Mouse (Mus musculus) thymus, postnatal 36 days (tissue): ENCODE measurements around the gene Fam129b.
"Not testable (repeated sequence)": the region's sequence is repeated elsewhere in the genome, so short reads cannot be mapped to it uniquely, and the experiment has no call there.

ENCODE experiments used
- DNase-seq, 2 experiments: peaks; one replicate each; pipeline ENCODE4 v3.0.0; 2022; ENCODE audit warnings: mixed read lengths in 2 of 2

Gene Fam129b

DNA sequence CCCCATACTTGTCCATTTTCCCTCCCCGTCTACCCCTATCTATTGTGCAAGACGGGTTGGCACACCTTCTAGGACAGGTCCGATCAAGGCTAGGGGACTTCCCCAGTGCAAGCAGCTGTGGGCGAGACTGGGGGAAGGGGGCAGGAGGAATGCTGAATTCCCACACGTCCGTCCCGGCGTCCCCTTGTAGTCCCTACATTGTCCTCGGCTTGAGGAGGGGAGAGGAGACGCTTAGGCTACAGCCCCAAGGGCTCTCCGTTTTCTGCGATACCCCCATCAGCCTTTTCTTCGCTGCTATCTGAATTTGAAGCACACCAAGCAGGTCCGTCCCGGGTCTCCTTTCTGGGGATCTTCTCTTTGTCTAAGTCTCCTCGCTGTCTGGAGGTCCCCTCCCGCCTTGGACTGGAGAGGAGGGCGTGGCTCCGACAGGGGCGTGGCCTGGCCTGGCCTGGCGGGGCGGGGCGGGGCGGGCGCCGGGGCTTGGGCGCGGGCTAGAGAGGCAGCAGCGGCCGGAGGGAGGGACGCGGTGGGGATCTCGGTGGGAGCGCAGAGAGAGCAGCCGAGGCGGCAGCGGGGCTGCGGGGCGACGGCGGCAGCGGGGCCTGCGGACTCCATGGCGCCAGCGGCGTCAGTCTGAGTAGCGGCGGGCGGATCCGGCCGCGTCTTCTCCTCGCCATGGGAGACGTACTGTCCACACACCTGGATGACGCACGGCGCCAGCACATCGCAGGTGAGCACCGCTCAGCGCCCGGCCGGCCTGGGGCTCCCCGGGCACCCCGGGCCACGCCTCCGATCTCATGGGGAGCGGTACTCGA, at the start of gene Fam129b:
Fam129b (plus strand) TSS at position 440 of the 815 bp plus-strand sequence.
- DNase-seq = peak; percentile 67 to 70

DNA sequence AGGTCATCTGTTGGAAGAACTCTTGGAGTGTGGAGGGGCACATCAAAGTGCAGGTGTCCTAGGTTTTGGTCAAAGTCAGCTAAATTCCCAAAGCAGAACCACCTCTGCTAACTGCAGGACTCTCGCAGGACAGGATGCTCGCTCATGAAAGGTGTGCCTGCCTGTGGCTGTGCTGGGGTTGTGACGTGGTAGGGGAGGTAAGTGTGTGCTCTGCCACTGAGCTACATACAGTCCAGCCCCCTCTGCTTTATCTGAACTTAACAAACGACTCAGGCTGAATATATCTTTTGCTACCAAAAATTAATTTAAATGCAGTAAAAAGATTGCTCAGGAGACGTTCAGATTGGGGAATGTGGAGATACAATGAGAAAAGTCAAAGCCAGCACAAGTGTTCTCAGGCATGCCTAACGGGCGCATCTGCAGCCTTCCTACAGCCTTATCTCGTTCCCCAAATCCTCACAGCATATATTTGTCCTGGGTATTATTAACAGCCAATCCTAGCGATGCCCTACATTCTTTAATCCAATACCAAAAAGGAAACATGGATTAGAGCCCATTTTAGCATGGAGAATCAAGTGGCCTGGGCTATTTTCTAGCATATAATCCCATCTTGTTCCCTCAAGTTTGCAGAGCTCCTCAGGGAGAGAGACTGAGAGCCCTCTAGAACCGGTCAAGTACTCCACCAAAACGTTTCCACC, 46.8 kb upstream of the Fam129b start:
- no peak for DNase-seq

DNA sequence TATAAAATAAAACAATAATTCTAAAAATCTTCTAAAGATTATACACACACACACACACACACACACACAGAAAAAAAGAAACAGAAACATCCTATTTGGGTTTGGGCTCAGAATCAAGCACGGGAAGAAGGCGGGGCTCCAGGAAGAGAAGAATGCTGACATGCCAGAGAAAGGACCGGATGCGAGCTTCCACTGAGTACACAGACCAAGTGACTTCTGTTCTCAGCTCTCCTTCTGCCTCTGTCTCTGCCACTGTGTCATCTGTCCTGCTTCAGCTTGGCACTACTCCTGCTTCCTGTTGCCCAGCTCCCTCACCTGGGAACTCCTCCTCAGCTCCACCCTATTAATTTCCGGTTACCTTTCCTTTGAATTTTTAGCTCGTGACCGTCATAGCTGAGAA, 41.4 kb upstream of the Fam129b start:
- DNase-seq = peak; percentile 42 to 57

DNA sequence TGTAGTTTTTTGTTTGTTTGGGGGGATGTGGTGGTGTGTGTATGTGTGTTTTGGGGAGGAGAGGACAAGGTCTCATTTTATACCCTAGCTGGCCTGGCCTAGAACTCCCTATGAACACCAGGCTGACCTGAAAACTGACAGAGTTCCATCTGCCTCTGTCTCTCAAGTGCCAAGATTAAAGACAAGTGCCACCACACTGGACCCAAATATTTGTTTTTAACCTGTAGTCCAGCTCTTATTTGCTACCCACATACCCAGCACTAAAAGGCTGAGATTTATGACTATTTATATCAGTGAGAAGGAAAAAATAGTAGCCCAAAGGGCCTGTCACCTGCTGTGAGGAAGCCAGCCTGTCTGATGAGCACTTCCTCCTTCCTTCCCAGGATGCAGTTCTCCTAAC, 40.3 kb upstream of the Fam129b start:
- DNase-seq = no peak

DNA sequence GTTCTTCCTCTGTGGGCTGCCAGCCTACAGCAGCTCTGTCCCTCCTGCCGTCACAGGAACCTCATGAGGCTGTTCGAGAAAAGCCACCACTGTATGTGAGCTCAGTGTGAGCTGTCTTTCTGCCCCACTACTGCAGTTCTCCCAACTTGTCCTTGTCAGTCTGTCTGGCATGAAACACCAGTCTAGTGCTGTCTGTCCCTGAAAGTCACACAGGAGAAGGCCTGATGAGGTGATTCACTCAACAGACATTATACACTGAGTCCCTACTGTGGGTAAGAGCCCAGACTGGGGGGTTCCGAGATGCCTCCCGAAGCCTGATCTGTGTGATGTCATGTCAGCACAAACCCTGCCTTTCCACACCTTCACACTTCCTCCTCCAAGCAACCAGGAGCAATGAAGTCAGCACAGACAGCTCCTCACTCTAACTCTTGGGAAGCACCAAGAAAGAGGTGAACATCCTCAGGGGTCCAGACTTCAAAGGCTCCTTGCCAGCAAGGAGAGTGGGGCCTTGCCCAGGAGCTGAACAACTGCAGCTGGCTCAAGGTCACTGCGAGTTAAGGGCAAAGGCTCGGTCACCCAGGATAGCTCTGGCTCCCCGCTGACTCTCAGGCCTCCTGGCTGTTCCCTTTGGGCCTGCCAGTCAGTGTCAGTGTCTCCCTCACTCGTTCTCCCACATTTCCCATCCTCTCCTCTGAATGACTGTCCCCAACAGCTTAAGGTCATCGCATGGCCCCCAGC, 37.6 kb upstream of the Fam129b start:
- DNase-seq = no peak

DNA sequence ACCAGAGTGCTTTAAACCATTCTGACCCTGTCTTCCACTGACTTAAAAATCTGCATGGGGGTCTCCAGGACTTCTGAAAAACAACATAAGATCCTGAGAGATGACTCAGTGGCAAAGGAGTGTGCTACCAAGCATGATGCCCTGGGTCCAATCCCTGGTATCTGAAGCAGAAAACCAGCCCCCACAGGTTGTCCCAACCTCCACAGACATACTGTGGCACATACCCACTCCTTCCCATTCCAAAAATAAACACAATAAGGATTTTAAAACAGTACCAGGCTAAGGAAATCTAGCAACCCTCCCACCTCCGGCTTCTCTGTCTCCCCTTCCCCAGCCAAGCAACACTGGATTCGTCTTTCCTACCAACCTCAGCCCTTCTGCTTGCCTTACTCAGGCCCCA, 36.7 kb upstream of the Fam129b start:
- DNase-seq = no peak

DNA sequence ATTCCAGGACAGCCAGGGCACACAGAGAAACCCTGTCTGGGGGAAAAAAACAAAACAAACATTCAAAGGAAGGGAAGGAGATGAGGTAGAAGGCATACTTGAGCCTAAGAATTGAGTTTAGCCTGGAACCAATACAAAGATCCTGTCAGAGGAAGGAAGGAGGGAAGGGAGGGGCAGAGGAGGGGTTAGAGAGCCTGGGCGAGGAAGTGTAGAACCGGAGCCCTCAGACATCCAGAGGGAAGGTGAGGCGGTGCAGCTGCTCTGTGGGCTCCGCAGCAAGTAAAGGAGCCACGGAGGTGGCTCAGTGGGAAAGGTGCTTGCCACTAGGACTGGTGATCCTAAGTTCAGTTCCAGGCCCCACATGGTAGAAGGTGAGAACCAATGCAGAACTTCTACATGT, 34.8 kb upstream of the Fam129b start:
- DNase-seq = no peak

DNA sequence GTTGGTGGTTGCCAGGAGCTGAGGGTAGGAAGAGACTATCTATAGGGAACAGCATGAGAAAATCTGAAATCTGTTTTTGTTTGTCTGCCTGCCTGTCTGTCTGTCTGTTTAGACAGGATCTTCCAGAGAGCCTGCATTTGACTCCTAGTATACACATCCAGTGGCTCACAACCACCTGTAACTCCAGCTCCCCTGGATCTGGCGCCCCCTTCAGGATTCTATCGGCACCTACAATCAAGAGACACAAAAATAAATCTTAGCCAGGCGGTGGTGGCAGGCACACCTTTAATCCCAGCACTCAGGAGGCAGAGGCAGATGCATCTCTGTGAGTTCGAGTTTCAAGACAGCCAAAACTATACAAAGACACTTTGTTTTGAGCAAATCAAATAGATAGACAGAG, 33.4 kb upstream of the Fam129b start:
- DNase-seq = peak in 1 of 2 experiments; percentile 17

DNA sequence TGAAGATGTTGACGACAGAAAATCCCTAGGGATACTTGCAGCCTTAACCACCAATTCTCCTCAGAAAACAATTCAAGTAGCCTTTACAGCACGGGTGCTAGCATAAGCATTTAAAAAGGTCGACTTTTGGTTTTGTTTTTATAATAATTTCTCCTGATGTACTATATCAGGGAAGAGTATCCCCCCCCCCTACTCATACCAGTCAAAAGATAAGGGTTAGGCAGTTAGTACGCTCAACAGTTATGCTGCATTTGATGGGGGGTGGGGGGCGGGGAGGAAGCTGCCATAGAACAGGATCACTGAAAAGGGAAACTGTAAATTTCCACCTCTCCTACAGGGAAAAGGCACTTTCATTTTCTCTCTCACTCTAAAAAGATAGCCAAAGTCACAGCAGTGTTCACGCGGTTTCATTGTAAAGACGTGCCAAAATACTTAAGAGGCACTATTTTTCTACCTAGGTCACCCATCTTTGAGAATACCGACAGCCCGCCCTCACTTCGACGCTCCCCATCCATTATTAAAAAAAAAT, 30.3 kb upstream of the Fam129b start:
- DNase-seq = no peak

DNA sequence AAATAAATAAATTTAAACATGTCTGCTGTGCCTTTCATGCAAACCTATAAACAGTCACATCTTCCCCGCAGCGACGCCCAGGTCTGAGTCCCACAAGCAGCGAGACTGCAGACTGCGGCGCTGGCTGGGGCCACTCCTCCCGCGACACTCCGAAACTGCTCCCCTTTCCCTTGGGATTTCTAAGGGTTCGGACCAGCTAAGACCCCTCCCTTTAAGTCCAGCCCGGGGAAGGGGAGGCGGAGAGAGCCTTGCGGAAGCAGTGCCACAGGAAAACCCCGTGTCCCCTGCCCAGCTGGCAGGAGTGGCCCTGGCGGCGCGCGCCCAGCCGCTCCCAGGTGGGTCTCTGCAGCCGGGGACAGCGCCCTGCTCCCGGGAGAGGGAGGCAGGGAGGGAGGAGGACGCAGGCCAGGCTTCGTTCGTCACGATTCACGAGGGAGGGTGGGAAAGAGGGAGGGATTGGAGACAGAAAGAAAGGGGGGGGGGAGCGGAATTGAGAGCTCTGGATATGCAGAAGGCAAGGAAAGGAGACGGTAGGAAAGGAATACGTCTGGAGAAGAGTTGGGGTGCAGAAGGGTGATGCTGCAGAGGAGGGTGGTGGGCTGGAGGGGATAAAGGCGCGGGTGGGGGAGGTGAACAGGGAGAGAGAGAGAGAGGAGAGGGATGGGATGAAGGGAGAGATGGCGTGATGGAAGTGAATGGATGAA, 29.7 kb upstream of the Fam129b start:
- peak; percentile 23 to 41 for DNase-seq

DNA sequence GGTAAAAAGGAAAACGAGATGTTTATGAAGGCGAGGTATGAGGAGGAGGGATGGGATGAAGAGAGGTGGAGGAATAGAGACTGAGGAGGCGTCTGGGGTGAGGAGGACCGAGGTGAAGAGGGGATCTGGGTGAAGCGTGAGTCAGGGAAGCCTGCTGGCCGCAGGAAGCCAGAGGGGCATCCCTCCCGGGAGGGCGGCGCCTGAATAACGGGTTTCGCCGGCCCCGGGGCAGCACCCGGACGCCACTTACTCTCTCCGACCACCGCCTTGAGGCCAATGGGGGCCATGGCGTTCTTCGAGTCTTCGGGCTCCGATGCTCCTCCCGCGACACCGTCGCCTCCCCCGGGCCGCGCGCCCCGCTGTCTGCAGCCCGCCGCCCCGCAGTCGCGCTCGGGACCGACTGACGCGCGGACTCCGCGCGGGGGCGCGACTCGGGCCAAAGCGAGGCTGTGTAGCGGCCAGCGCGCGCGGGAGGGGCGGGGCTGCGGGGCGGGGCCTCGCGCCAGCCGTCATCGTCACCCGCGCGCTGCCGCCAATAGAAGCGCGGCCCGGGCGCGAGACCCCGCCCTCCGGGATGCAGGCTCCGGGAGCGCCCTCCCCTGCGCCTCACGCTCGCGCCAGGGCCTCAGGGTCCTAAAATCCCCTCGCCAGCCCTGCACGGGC, 29.0 kb upstream of the Fam129b start, which contains the start of gene Stxbp1:
Stxbp1 (minus strand) TSS at position 441 of the 663 bp plus-strand sequence.
- DNase-seq = peak; percentile 87 to 91

DNA sequence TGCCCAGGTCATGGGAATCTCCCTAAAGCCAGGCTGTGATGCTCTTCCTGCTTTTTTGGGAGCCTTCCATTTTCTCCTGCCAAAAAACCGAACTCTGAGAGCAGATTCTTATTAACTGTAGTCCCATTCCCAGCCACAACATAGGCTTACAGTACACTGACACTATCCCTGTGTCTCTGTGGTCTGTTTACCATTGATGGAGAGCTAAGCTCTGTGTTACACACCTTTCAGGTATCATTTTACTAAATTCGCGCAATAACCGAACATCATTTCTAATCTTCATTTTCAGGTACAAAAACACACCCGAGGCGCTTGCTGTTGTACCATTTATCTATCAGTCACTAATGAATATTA, 28.5 kb upstream of the Fam129b start:
- DNase-seq = no peak

DNA sequence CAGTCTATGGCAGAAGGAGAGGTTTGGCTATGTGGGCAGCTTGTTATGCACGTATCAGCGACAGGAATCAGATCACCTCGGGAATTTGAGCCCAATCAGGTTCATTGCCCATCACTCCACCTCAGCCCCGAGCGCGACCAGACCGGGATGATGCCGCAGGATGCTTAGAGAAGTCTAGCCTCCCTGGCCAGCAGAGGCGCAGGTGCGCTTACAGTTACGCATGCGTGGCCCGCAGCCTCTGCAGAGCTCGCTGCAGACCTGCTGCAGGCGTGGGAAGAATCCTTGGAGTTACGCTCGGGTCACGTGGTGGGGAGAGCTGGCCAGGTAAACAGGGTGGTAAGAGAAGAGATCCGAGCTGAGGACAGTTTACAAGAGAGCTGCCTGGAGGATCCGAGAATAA, 23.8 kb upstream of the Fam129b start:
- DNase-seq = peak; percentile 48 to 65

DNA sequence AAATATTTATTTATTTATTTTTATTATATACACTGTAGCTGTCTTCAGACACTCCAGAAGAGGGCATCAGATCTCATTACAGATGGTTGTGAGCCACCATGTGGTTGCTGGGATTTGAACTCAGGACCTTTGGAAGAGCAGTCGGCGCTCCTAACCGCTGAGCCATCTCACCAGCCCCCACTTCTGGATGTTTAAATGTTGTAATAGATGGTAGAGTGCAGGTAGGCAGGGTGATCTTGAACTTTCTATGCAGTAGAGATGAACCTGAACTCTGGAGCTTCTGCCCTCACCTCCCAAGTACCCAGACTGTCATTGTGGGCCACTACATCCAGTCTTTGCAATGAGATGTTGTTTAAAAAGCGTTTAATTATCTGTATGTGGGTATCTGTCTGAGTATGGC, 22.2 kb upstream of the Fam129b start:
- DNase-seq = not testable (repeated sequence)

DNA sequence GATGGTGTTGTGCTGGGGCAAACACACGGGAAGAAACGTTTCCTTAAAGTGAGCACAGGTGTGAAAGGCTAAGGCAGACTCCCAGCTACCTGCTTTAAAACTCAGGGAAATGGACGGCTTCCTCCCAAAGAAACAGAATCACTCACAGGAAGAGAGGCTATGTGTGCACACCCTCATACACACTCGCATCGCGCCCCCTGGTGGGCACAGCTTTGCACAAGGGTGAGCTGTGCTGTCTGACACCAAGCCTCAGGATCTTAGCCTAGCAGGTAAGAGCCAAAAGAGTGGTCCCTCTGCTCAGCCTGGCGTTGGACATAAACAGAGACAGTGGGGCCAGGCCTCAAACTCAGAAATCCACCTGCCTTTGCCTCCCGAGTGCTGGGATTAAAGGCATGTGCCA, 21.7 kb upstream of the Fam129b start:
- DNase-seq = peak; percentile 89 to 91

DNA sequence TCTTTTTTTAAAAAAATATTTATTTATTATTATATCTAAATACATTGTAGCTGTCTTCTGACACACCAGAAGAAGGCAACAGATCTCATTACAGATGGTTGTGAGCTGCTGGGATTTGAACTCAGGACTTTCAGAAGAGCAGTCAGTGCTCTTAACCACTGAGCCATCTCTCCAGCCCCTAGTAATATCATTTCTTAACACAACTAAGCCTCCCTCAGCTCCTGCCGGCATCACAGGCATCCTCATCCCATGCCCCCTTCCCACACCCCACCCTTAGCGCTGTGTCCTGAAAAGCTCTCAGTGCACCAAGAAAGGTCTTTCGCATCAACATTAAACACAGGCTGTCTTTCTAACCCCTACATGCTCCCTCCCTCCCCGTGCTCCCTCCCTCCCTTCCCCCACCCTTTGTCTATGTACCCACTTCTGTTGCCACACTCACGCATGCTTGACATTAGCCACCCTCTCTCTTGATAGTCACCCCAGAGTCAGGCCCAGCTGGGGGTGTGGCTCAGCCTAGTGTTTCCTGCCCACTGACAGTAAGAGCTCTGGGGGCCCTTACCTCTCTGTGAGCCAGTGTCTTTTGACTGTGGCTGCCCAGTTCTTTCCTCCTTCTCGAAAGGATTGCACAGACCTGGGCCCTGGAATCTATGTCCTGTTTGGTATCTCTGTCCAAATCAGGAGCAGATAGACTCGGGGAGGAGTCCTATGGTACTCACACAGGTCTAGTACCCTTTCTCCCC, 20.7 kb upstream of the Fam129b start:
- no peak for DNase-seq

DNA sequence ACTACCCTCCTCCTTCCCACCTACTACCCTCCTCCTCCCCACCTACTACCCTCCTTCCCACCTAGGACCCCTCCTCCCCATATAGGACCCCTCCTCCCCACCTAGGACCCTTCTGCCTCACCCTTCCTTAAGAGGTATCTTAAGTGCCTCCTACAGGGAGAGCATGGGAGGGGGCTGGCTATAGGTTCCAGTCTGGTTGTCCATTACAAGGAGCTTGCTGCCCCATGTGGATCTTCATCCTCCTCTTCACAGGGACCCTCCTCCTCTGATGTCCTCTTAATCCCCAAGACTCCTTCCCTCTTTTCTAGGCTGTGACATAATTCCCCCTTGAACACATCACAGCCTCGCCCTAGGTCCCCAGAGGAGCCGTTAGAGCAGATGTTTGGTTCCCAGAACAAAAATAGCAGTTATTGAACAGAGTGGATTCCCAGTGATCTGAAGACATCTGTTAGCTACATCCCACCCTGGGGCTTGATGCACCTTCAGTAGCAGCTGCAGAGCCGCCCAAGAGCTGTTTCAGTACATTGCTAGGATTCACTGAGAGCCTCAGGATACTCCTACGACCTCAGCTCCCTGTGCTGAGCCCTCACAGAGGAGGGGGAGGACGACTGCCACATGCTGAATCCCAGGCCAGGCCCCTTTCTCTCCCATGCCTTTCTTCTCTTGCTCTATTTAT, 20.0 kb upstream of the Fam129b start:
- DNase-seq = no peak

DNA sequence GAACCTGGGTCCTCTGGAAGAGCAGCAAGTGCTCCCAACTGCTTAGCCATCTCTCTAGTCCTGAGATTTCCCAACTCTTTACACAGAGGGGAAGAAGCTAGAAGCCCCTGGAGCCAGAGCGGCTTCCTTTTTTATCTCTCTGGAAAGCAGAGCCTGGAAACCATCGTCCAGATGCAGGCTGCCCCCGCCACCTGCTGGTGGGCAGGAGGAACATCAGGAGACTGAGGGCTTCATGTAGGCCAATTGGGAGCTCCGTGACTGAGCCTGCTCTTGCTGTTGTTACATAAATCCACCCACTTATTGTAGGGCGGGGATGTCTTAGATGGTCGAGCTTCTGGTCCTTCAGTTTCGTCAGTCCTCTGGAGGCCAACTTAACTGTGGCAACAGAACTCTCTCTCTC, 18.3 kb upstream of the Fam129b start:
- peak; percentile 73 to 74 for DNase-seq

DNA sequence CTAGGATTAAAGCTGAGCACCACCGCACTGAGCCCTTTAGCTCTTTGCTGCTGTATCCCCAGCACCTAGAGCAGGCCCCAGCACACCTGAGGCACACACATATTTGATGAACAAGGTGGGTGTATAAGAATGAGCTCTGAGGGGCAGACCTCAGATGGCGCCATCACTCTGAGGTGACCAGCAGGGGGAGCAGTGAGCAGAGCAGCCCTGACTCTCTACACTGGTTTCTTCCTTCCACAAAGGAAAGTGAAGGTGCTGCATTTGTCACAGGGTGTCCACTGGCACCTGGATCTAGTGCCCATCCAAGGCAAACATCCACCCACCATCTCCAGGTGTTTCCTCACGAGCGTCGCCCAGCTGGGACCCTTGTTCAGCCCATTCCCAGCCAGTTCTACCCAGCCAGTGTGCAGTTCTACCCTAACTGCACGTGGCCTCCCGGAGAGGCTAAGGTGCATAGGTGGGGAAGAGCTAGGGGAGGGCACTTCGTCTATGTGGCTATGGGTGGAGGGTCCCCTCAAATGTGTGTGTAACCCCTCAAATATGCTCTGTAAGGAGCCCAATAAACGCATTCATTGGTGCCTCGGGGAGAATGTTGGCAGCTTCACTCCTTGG, 16.8 kb upstream of the Fam129b start:
- peak; percentile 63 for DNase-seq

DNA sequence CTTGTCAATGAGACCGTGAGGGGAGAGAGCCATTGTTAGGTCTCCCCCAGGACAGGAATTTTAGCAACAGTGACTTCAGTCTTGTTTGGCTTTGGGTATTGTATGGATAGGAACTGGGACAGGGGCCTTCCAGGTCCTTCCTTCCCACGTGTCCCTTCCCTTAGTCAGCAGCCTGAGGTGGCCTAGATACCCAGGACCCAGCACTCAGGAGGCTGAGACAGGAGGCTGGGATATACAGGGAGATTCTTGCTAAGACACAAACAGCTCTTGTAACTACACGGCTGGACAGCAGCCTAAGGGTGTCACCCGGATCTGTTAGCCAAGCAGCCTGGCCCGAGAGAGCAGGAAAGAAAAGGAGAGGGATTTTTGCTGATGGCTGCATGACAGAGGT, 16.3 kb upstream of the Fam129b start:
- no peak for DNase-seq
